Mouse (Mus musculus): Measurements from ENCODE around the gene Zbtb16. TPM values are rescaled to one million over a fixed set of nuclear protein-coding genes. Genes with fewer than 3 reads are reported as not detected.

The Zbtb16 gene
- polyA plus RNA-seq, 1 experiment from 2014 or later: 7.7 TPM

GRCm38 (mm10) chr9:48645648-48646126, 190.3 kb downstream of the Zbtb16 start:
- no peak overlapping the region for H3K4me2 ChIP-seq (replicated peaks)
- H3K9me3 ChIP-seq: peaks cover 7% of the 10 kb centered on the region
- no peaks in the 10 kb centered on the region for H3K36me3 ChIP-seq
- ATAC-seq (ENCODE audit: low FRiP score, low read depth): no peak
- H3K4me1 ChIP-seq: peaks cover 34% of the 10 kb centered on the region
- WGBS: 63% methylated on average over 4 of the region's 4 CpGs
- peaks cover 3% of the 10 kb centered on the region; the same call in 1 of the 2 replicates for H3K27me3 ChIP-seq (replicated peaks)
- no peak overlapping the region for H3K9ac ChIP-seq
- H3K27ac ChIP-seq: no peak overlapping the region
- no peak overlapping the region for H3K4me3 ChIP-seq

GRCm38 (mm10) chr9:48644926-48645647, 190.9 kb downstream of the Zbtb16 start:
- WGBS: 52% methylated on average over 13 of the region's 13 CpGs
- no peak overlapping the region for H3K9ac ChIP-seq
- H3K4me3 ChIP-seq: no peak overlapping the region
- H3K4me2 ChIP-seq (replicated peaks): no peak overlapping the region
- no peak overlapping the region for H3K27ac ChIP-seq
- 0 out of 2 replicates have a peak, but pooled peaks cover 3% of the 10 kb centered on the region for H3K27me3 ChIP-seq (replicated peaks)
- peaks cover 30% of the 10 kb centered on the region for H3K4me1 ChIP-seq
- ATAC-seq (ENCODE audit: low FRiP score, low read depth): no peak
- H3K36me3 ChIP-seq: no peaks in the 10 kb centered on the region
- peaks cover 7% of the 10 kb centered on the region for H3K9me3 ChIP-seq

- H3K9me3 ChIP-seq: peaks cover 7% of the 10 kb centered on the region
- no peak overlapping the region for H3K4me2 ChIP-seq (replicated peaks)
- H3K4me3 ChIP-seq: no peak overlapping the region
- H3K36me3 ChIP-seq: no peaks in the 10 kb centered on the region
- H3K9ac ChIP-seq: no peak overlapping the region
- WGBS: 86% methylated on average over 3 of the region's 3 CpGs
- H3K27me3 ChIP-seq (replicated peaks): 0 out of 2 replicates have a peak, but pooled peaks cover 3% of the 10 kb centered on the region
- peaks cover 23% of the 10 kb centered on the region for H3K4me1 ChIP-seq
- H3K27ac ChIP-seq: no peak overlapping the region
- ATAC-seq (ENCODE audit: low FRiP score, low read depth): no peak
Observed at GRCm38 (mm10) chr9:48644376-48644775, 191.6 kb downstream of the Zbtb16 start.

- H3K4me1 ChIP-seq: no peaks in the 10 kb centered on the region
- no peak overlapping the region for H3K4me3 ChIP-seq
- H3K4me2 ChIP-seq (replicated peaks): no peak overlapping the region
- 94% methylated on average over 8 of the region's 8 CpGs for WGBS
- peaks cover 7% of the 10 kb centered on the region for H3K9me3 ChIP-seq
- H3K27me3 ChIP-seq (replicated peaks): no peaks in the 10 kb centered on the region
- H3K27ac ChIP-seq: no peak overlapping the region
- H3K9ac ChIP-seq: no peak overlapping the region
- no peak for ATAC-seq (ENCODE audit: low FRiP score, low read depth)
- H3K36me3 ChIP-seq: no peaks in the 10 kb centered on the region
Observed at GRCm38 (mm10) chr9:48641636-48642035, 194.4 kb downstream of the Zbtb16 start.

- H3K4me3 ChIP-seq: no peak overlapping the region
- 89% methylated on average over 8 of the region's 8 CpGs for WGBS
- no peaks in the 10 kb centered on the region for H3K36me3 ChIP-seq
- no peaks in the 10 kb centered on the region for H3K4me1 ChIP-seq
- no peak for ATAC-seq (ENCODE audit: low FRiP score, low read depth)
- peaks cover 7% of the 10 kb centered on the region for H3K9me3 ChIP-seq
- no peak overlapping the region for H3K9ac ChIP-seq
- no peak overlapping the region for H3K27ac ChIP-seq
- no peak overlapping the region for H3K4me2 ChIP-seq (replicated peaks)
- H3K27me3 ChIP-seq (replicated peaks): no peaks in the 10 kb centered on the region
Observed at GRCm38 (mm10) chr9:48640881-48641280, 195.1 kb downstream of the Zbtb16 start.

GRCm38 (mm10) chr9:48638176-48638803, 197.7 kb downstream of the Zbtb16 start:
- no peaks in the 10 kb centered on the region for H3K27me3 ChIP-seq (replicated peaks)
- H3K36me3 ChIP-seq: no peaks in the 10 kb centered on the region
- no peak overlapping the region for H3K9ac ChIP-seq
- H3K9me3 ChIP-seq: no peaks in the 10 kb centered on the region
- no peak for ATAC-seq (ENCODE audit: low FRiP score, low read depth)
- H3K4me2 ChIP-seq (replicated peaks): no peak overlapping the region
- 67% methylated on average over 15 of the region's 15 CpGs for WGBS
- H3K4me3 ChIP-seq: no peak overlapping the region
- H3K27ac ChIP-seq: no peak overlapping the region
- H3K4me1 ChIP-seq: 0 out of 2 replicates have a peak, but pooled peaks cover 3% of the 10 kb centered on the region

- WGBS: 92% methylated on average over 7 of the region's 7 CpGs
- Histone ChIP-seq H3K9me3 (no peaks in the 10 kb centered on the region), H3K27me3 (replicated peaks) (no peaks in the 10 kb centered on the region), H3K4me1 (0 out of 2 replicates have a peak, but pooled peaks cover 3% of the 10 kb centered on the region), H3K27ac (no peak overlapping the region), H3K36me3 (no peaks in the 10 kb centered on the region), H3K4me2 (replicated peaks) (no peak overlapping the region), H3K4me3 (no peak overlapping the region), H3K9ac (no peak overlapping the region)
- no peak for ATAC-seq (ENCODE audit: low FRiP score, low read depth)
Observed at GRCm38 (mm10) chr9:48637161-48637560, 198.9 kb downstream of the Zbtb16 start.

GRCm38 (mm10) chr9:48635576-48636350, 200.3 kb downstream of the Zbtb16 start:
- Histone ChIP-seq H3K36me3 (no peaks in the 10 kb centered on the region), H3K27me3 (replicated peaks) (no peaks in the 10 kb centered on the region), H3K9ac (no peak overlapping the region), H3K9me3 (no peaks in the 10 kb centered on the region), H3K4me1 (0 out of 2 replicates have a peak, but pooled peaks cover 3% of the 10 kb centered on the region), H3K4me2 (replicated peaks) (no peak overlapping the region), H3K27ac (no peak overlapping the region), H3K4me3 (no peak overlapping the region)
- ATAC-seq (ENCODE audit: low FRiP score, low read depth): no peak
- 43% methylated on average over 18 of the region's 18 CpGs for WGBS

GRCm38 (mm10) chr9:48633147-48633546, 202.9 kb downstream of the Zbtb16 start:
- WGBS: 86% methylated on average over 6 of the region's 6 CpGs

GRCm38 (mm10) chr9:48619268-48619667, 216.8 kb downstream of the Zbtb16 start:
- Histone ChIP-seq H3K4me2 (replicated peaks) (no peak overlapping the region), H3K4me1 (no peaks in the 10 kb centered on the region; the same call in 1 of the 2 replicates), H3K27ac (no peak overlapping the region), H3K36me3 (no peaks in the 10 kb centered on the region), H3K4me3 (no peak overlapping the region), H3K9ac (no peak overlapping the region), H3K9me3 (no peaks in the 10 kb centered on the region), H3K27me3 (replicated peaks) (no peaks in the 10 kb centered on the region)
- no peak for ATAC-seq (ENCODE audit: low FRiP score, low read depth)
- WGBS: 74% methylated on average over 1 of the region's 1 CpGs

More at GRCm38 (mm10) chr9:48633147-48633546, 202.9 kb downstream of the Zbtb16 start:
- ATAC-seq (ENCODE audit: low FRiP score, low read depth): no peak
- H3K9me3 ChIP-seq: no peaks in the 10 kb centered on the region
- H3K36me3 ChIP-seq: no peaks in the 10 kb centered on the region
- no peak overlapping the region for H3K4me3 ChIP-seq
- no peak overlapping the region for H3K27ac ChIP-seq
- H3K4me1 ChIP-seq: 0 out of 2 replicates have a peak, but pooled peaks cover 3% of the 10 kb centered on the region
- no peak overlapping the region for H3K4me2 ChIP-seq (replicated peaks)
- no peak overlapping the region for H3K9ac ChIP-seq
- no peaks in the 10 kb centered on the region for H3K27me3 ChIP-seq (replicated peaks)

- H3K4me3 ChIP-seq: no peak overlapping the region
- no peaks in the 10 kb centered on the region for H3K9me3 ChIP-seq
- no peak overlapping the region for H3K27ac ChIP-seq
- H3K4me1 ChIP-seq: no peaks in the 10 kb centered on the region; the same call in 1 of the 2 replicates
- ATAC-seq (ENCODE audit: low FRiP score, low read depth): no peak; the same call in 1 of the 2 replicates
- H3K36me3 ChIP-seq: no peaks in the 10 kb centered on the region
- peak overlapping the region; percentile 30; the same call in 1 of the 2 replicates for H3K4me2 ChIP-seq (replicated peaks)
- H3K27me3 ChIP-seq (replicated peaks): no peaks in the 10 kb centered on the region
- 31% methylated on average over 6 of the region's 6 CpGs for WGBS
- no peak overlapping the region for H3K9ac ChIP-seq
Observed at GRCm38 (mm10) chr9:48618589-48618988, 217.4 kb downstream of the Zbtb16 start.

GRCm38 (mm10) chr9:48618111-48618510, 217.9 kb downstream of the Zbtb16 start:
- 89% methylated on average over 8 of the region's 8 CpGs for WGBS
- H3K9ac ChIP-seq: no peak overlapping the region
- H3K27me3 ChIP-seq (replicated peaks): no peaks in the 10 kb centered on the region
- ATAC-seq (ENCODE audit: low FRiP score, low read depth): no peak
- no peak overlapping the region for H3K4me3 ChIP-seq
- H3K9me3 ChIP-seq: no peaks in the 10 kb centered on the region
- no peaks in the 10 kb centered on the region for H3K36me3 ChIP-seq
- H3K4me1 ChIP-seq: no peaks in the 10 kb centered on the region; the same call in 1 of the 2 replicates
- no peak overlapping the region for H3K4me2 ChIP-seq (replicated peaks)
- no peak overlapping the region for H3K27ac ChIP-seq
